Mouse (Mus musculus): Measurements from ENCODE around the gene C2cd2. TPM values are rescaled to one million over a fixed set of nuclear protein-coding genes. Genes with fewer than 3 reads are reported as not detected.

C2cd2 gene
- total and polyA plus RNA-seq, 3 experiments = 7.7 to 14.5 (median 11.2) TPM

GRCm38 (mm10) chr16:97897346-97898024 lies 64.9 kb downstream of the C2cd2 start:
- in situ Hi-C loops (cut with MboI; ENCODE audit: low pct_ligation_motif_present, low pct_unique_long_range_greater_than_20kb, low sequenced_read_pairs) = no loop called here
- H3K9ac ChIP-seq (ENCODE audit: insufficient read depth, low read depth) = no peak overlapping the region
- H3K27me3 ChIP-seq (replicated peaks) = no peaks in the 10 kb centered on the region
- H3K36me3 ChIP-seq (replicated peaks in 1 of 2; ENCODE audit: control insufficient read depth in 1 of 2, insufficient read depth in 1 of 2, low read length in 1 of 2) = no peaks in the 10 kb centered on the region
- H3K4me3 ChIP-seq (replicated peaks in 1 of 3; ENCODE audit: low read depth in 2 of 3, low read length in 2 of 3, poor library complexity in 1 of 3) = no peak overlapping the region
- no peak for TF ChIP-seq RCOR1 (conservative IDR thresholded peaks at IDR 0.05; ENCODE audit: low read depth, low read length)
- no peak for TF ChIP-seq KAT2A (IDR thresholded peaks at IDR 0.05; ENCODE audit: insufficient replicate concordance, low read length)
- no peak for TF ChIP-seq USF2 (conservative IDR thresholded peaks at IDR 0.05; ENCODE audit: low read depth, low read length)
- TF ChIP-seq SMC3 (IDR thresholded peaks at IDR 0.05; ENCODE audit: low read depth, low read length) = no peak
- no peak for TF ChIP-seq BHLHE40 (IDR thresholded peaks at IDR 0.05; ENCODE audit: low read depth, low read length)
- no peak for TF ChIP-seq CHD1 (IDR thresholded peaks at IDR 0.05; ENCODE audit: low read depth, low read length)
- TF ChIP-seq USF1 (IDR thresholded peaks at IDR 0.05; ENCODE audit: low read depth, low read length) = no peak
- H3K4me1 ChIP-seq (ENCODE audit: control insufficient read depth in 1 of 2, insufficient read depth in 2 of 2) = no peaks in the 10 kb centered on the region
- H3K4me2 ChIP-seq (ENCODE audit: insufficient read depth, low read depth, poor library complexity, severe bottlenecking) = no peak overlapping the region
- no peak overlapping the region for H3K27ac ChIP-seq (ENCODE audit: insufficient read depth, low read depth)
- H3K9me3 ChIP-seq (replicated peaks; ENCODE audit: low read length) = no peaks in the 10 kb centered on the region
- dilution Hi-C loops (cut with MboI; ENCODE audit: extremely low pct_ligation_motif_present, extremely low pct_unique_long_range_greater_than_20kb, low sequenced_read_pairs) = no loop called here
- no peaks in the 10 kb centered on the region for H3K79me2 ChIP-seq (replicated peaks; ENCODE audit: control insufficient read depth, extremely low read depth, insufficient read depth, poor library complexity, severe bottlenecking)
- no peak for DNase-seq (ENCODE audit: extremely low read depth)

GRCm38 (mm10) chr16:97887762-97888161 lies 74.6 kb downstream of the C2cd2 start:
- Histone ChIP-seq H3K9ac (ENCODE audit: insufficient read depth, low read depth) (no peak overlapping the region), H3K27ac (ENCODE audit: insufficient read depth, low read depth) (no peak overlapping the region), H3K79me2 (replicated peaks; ENCODE audit: control insufficient read depth, extremely low read depth, insufficient read depth, poor library complexity, severe bottlenecking) (no peaks in the 10 kb centered on the region), H3K27me3 (replicated peaks) (no peaks in the 10 kb centered on the region), H3K4me1 (ENCODE audit: control insufficient read depth in 1 of 2, insufficient read depth in 2 of 2) (peaks cover 0 to 5% of the 10 kb centered on the region in 2 experiments; a peak in 1 of 4 replicates), H3K4me3 (replicated peaks in 1 of 3; ENCODE audit: low read depth in 2 of 3, low read length in 2 of 3, poor library complexity in 1 of 3) (no peak overlapping the region), H3K4me2 (ENCODE audit: insufficient read depth, low read depth, poor library complexity, severe bottlenecking) (no peak overlapping the region), H3K36me3 (replicated peaks in 1 of 2; ENCODE audit: control insufficient read depth in 1 of 2, insufficient read depth in 1 of 2, low read length in 1 of 2) (peaks cover 0 to 6% of the 10 kb centered on the region in 2 experiments), H3K9me3 (replicated peaks; ENCODE audit: low read length) (no peaks in the 10 kb centered on the region)
- DNase-seq (ENCODE audit: extremely low read depth) = no peak
- dilution Hi-C loops (cut with MboI; ENCODE audit: extremely low pct_ligation_motif_present, extremely low pct_unique_long_range_greater_than_20kb, low sequenced_read_pairs) = no loop called here
- TF ChIP-seq MXI1 (IDR thresholded peaks at IDR 0.05; ENCODE audit: low read depth, low read length) (no peak), POLR2A (IDR thresholded peaks at IDR 0.05; ENCODE audit: low read depth, low read length) (no peak), POLR2AphosphoS2 (IDR thresholded peaks at IDR 0.05; ENCODE audit: low read depth, low read length) (no peak), IRF4 (IDR thresholded peaks at IDR 0.05; ENCODE audit: low read depth, low read length) (no peak), MAZ (IDR thresholded peaks at IDR 0.05; ENCODE audit: low read depth, low read length) (no peak), CHD2 (IDR thresholded peaks at IDR 0.05; ENCODE audit: low read length) (no peak), EP300 (IDR thresholded peaks at IDR 0.05; ENCODE audit: low read length) (no peak), PAX5 (IDR thresholded peaks at IDR 0.05; ENCODE audit: low read length) (no peak), TBP (conservative IDR thresholded peaks at IDR 0.05; ENCODE audit: low read depth, low read length) (no peak), SMC3 (IDR thresholded peaks at IDR 0.05; ENCODE audit: low read depth, low read length) (no peak), MYC (IDR thresholded peaks at IDR 0.05; ENCODE audit: low read depth, low read length) (no peak), ETS1 (conservative IDR thresholded peaks at IDR 0.05; ENCODE audit: low read depth, low read length) (no peak), TCF12 (IDR thresholded peaks at IDR 0.05; ENCODE audit: low read depth, low read length) (no peak)
- in situ Hi-C loops (cut with MboI; ENCODE audit: low pct_ligation_motif_present, low pct_unique_long_range_greater_than_20kb, low sequenced_read_pairs) = no loop called here

Measured in CH12.LX (cell line).